Mouse (Mus musculus) urinary bladder, postnatal 36 days (tissue): Measurements from ENCODE around the gene Gtsf1l.
"Not testable (repeated sequence)": the region's sequence is repeated elsewhere in the genome, so short reads cannot be mapped to it uniquely, and the experiment has no call there.

Source experiments
- DNase-seq, 2 experiments: peaks; one replicate each; pipeline ENCODE4 v3.0.0; 2022; ENCODE audit warnings: low spot score in 2 of 2, mixed read lengths in 1 of 2

The Gtsf1l gene

GRCm38 (mm10) chr2:163086561-163086960 is 1.1 kb downstream of the Gtsf1l start:
- no peak for DNase-seq

- DNase-seq: no peak
Observed at GRCm38 (mm10) chr2:163085047-163085446, 2.6 kb downstream of the Gtsf1l start.

GRCm38 (mm10) chr2:163084519-163084918 is 3.1 kb downstream of the Gtsf1l start:
- no peak for DNase-seq

GRCm38 (mm10) chr2:163082591-163082990 is 5.1 kb downstream of the Gtsf1l start:
- no peak for DNase-seq

DNA sequence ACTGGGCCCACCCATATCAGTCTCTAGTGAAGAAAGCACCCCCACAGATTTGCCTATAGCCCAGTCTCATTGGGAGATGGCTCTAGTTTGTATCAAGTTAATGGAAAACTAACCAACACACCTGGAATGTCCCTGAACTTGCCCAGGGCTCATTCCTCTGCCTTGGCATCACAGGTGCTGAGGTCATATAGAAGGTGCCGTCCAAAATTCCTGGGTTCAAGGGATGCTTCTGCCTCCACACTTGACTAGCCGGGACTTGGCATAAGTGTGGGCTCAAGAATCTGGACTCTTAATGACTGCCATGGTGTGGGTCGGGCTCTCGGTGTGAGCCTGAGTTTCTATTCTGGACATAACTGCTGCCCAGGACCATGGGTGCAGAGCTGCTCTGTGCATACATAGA is 8.6 kb downstream of the Gtsf1l start:
- DNase-seq: no peak

GRCm38 (mm10) chr2:163075234-163075633 is 12.4 kb downstream of the Gtsf1l start:
- peak in 1 of 2 experiments; percentile 15 for DNase-seq

GRCm38 (mm10) chr2:163074808-163075207 is 12.8 kb downstream of the Gtsf1l start:
- no peak for DNase-seq

DNA sequence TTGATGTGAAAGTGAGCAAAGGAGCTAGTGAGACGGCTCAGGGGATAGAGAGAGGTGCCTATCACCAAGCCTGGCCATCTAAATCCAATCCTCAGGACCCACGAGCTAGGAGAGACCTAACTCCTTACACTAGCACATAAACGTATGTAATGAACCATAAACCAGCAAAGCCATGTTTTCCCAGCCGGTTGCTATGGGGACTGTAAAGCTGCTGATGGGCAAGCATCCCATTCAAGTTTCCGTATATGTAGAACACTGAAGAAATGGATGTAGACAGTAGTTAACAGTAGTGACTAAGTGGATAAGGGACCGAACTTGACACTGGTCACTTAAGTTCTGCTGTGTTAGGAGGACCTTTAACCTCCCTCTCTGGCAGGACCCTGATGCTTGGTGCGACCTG is 13.6 kb downstream of the Gtsf1l start:
- DNase-seq: no peak

DNA sequence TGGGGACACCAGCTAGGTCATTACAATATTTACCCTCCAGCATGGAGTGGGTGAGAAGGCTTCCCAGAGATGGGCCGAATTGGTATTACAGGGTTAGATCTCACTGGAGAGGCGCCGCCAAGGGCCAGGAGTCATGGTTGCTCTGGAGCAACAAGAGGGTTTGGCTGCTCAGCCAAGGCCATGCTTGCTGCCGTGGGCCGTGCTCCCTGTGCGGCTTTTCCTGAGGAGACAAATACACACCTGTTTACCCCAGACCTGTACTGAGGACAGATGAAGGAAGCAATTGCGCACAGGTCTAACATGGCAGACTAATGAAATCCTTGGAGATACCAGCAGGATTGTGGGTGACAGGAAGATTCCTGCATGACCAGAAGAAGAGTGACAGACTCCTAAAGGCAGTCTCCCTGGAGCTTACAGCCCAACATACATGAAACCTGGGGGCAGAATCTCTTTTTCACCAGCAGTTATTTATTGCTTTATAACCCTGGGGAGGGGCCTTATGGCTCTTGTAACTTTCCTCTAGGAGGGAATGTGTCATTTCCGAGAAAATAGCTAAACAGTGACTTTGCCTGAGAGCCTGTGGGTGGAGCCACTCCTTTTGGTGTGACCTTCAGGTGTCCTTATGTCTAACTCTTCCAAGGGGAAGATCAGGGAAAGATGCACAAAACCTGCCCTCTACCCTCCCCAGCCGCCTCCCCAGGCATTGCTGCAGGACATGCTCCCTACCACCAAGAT is 14.5 kb downstream of the Gtsf1l start:
- no peak for DNase-seq

- no peak for DNase-seq
Observed at GRCm38 (mm10) chr2:163071590-163071989, 16.1 kb downstream of the Gtsf1l start.

DNA sequence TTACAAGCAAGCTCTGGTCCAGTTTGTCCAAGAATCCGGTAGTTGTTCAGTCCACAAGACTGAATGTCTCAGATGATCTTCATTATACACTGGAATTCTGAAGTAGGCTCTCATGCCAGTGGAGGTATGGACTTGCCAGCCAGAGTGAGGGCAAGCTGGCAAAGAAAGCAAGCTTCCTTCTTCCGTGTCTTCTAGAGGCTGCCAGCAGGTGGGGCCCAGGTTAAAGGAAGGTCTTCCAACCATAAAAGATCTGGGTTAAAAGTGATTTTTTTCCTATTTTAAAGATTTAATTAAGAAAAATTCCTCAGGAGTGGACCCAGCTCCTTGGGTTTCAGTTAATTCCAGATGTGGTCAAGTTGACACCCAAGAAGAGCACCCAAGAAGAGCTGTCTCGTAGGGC is 17.4 kb downstream of the Gtsf1l start:
- DNase-seq: no peak

GRCm38 (mm10) chr2:163067233-163067632 is 20.4 kb downstream of the Gtsf1l start:
- no peak for DNase-seq

DNA sequence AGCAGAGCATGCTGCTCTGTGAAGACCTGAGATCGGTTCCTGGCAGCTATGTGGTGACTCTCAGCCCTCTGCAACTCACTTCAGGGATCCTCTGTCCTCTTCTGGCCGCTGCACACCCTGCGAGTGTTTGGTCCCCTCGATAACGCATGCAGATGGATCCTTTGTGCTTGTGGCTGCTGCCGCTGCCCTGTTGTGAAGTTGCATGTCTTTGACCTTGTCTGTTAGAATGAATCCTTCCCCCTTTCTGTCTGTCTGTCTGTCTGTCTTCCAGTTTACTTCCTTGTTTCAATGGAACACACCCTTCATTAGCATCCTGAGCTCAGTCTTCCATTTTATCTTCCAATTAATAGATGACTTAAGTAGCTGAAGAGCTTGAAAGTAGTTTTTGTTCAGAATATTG is 21.3 kb downstream of the Gtsf1l start:
- DNase-seq: no peak

GRCm38 (mm10) chr2:163062119-163062508 is 25.5 kb downstream of the Gtsf1l start:
- DNase-seq: no peak

- DNase-seq: no peak
Observed at GRCm38 (mm10) chr2:163061203-163062118, 26.2 kb downstream of the Gtsf1l start.

- no peak for DNase-seq
Observed at GRCm38 (mm10) chr2:163060630-163061029, 27.0 kb downstream of the Gtsf1l start.

- DNase-seq: not testable (repeated sequence)
Observed at GRCm38 (mm10) chr2:163058981-163059380, 28.7 kb downstream of the Gtsf1l start.

DNA sequence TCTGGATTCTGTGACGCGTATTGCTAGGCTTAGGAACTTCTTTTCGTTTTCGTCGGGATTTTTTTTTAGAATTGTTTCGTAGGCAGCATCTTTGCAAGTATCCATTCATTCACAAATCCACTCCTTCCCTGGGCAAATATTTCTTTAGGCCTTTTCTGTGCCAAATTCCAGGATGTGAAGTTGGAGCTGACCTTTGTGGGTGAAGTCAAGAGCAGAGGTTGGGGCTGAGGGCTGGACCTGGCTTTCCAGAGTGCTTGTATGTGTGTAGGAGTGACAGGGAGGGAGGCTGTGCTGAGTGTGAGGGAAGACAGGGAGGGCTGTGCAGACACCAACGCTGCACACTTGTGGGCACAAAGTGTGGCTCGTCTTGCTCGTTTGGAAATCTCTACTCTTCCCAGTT is 31.1 kb downstream of the Gtsf1l start:
- DNase-seq: no peak

DNA sequence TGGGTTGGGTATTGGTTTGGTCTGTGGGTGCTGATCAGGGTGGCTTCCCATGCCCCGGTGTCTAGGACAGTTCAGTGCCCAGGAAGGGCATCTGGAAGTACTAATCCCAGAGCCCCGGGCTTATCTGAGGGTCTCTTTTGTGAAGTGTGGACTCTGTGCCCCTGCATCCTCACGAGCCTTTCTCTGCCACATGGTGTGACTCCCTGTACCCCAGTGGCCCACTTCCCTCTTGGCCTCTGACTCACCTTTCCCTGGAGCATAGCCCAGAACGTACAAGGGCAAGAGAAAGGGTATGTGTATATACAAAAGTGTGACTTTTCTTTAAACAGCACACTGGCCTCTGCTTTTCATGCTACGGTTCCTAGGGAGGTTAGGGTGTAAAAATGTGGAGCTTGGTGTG is 31.9 kb downstream of the Gtsf1l start:
- no peak for DNase-seq

GRCm38 (mm10) chr2:163054891-163055494 is 32.7 kb downstream of the Gtsf1l start:
- no peak for DNase-seq

- peak; percentile 84 to 92 for DNase-seq
Observed at GRCm38 (mm10) chr2:163054335-163054840, 33.3 kb downstream of the Gtsf1l start, which contains the start of gene Mybl2. TSS of gene Mybl2 (plus strand) at chr2:163054687.

DNA sequence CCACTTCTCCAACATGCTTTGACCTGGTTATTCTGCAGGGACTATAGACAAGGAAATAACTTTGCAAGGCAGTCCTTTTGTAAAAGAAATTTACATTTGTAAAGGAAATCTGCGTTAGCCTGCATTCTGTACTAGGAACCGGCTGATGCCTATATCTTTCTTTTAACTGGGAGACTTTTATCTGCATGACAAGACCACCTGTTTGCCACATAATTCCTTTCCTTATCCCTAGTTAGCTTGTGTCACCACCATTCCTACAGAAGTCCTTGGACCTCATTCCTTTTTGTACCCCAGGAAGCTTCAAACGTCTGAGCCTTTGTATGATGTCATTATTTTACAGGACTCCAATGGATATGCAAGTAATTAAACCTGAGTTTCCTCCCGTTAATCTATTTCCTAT is 34.8 kb downstream of the Gtsf1l start:
- no peak for DNase-seq
